Mouse (Mus musculus): ENCODE measurements around the gene Gm28305. TPM values are rescaled to one million over a fixed set of nuclear protein-coding genes. Genes with fewer than 3 reads are reported as not detected.
A peak's percentile ranks its signal among the peaks of the same experiment; 100 is the strongest.

The Gm28305 gene
- total RNA-seq (2012; rRNA removed) (not detected in 2 replicates), total RNA-seq (2014; rRNA removed) (not detected in 2 replicates), polyA plus RNA-seq (2012; ENCODE audit: insufficient read length, low read depth) (not detected in 2 replicates)

GRCm38 (mm10) chr9:104040362-104040761, at the start of gene Gm28305:
Gene Gm28305, plus strand, starts transcription at chr9:104040662.
- Histone ChIP-seq H3K9ac (ENCODE audit: insufficient read depth, low read depth) (no peak within 1 kb of the TSS), H3K27ac (ENCODE audit: insufficient read depth, low read depth) (no peak within 1 kb of the TSS), H3K36me3 (replicated peaks in 1 of 2; ENCODE audit: control insufficient read depth in 1 of 2, insufficient read depth in 1 of 2, low read length in 1 of 2) (peaks cover 0 to 7% of the 10 kb centered on the region in 2 experiments), H3K79me2 (replicated peaks; ENCODE audit: control insufficient read depth, extremely low read depth, insufficient read depth, poor library complexity, severe bottlenecking) (no peaks in the 10 kb centered on the region), H3K4me3 (replicated peaks in 1 of 3; ENCODE audit: low read depth in 2 of 3, low read length in 2 of 3, poor library complexity in 1 of 3) (no peak within 1 kb of the TSS), H3K9me3 (replicated peaks; ENCODE audit: low read length) (no peaks in the 10 kb centered on the region), H3K4me1 (ENCODE audit: control insufficient read depth in 1 of 2, insufficient read depth in 2 of 2) (no peaks in the 10 kb centered on the region), H3K4me2 (ENCODE audit: insufficient read depth, low read depth, poor library complexity, severe bottlenecking) (no peak within 1 kb of the TSS), H3K27me3 (replicated peaks) (no peaks in the 10 kb centered on the region)
- TF ChIP-seq POLR2A (IDR thresholded peaks at IDR 0.05; ENCODE audit: low read depth, low read length) (no peak), ZNF384 (IDR thresholded peaks at IDR 0.05; ENCODE audit: low read depth, low read length) (no peak), ZKSCAN1 (IDR thresholded peaks at IDR 0.05; ENCODE audit: borderline replicate concordance, low read depth, low read length) (no peak), MYC (IDR thresholded peaks at IDR 0.05; ENCODE audit: low read depth, low read length) (no peak), SIN3A (IDR thresholded peaks at IDR 0.05; ENCODE audit: low read length) (no peak), NELFE (IDR thresholded peaks at IDR 0.05; ENCODE audit: low read depth, low read length) (no peak), CHD1 (IDR thresholded peaks at IDR 0.05; ENCODE audit: low read depth, low read length) (no peak)
- dilution Hi-C loops (cut with MboI; ENCODE audit: extremely low pct_ligation_motif_present, extremely low pct_unique_long_range_greater_than_20kb, low sequenced_read_pairs) (no loop called here), in situ Hi-C loops (cut with MboI; ENCODE audit: low pct_ligation_motif_present, low pct_unique_long_range_greater_than_20kb, low sequenced_read_pairs) (no loop called here)
- DNase-seq (ENCODE audit: extremely low read depth): no peak

- no peak overlapping the region for H3K4me2 ChIP-seq (ENCODE audit: insufficient read depth, low read depth, poor library complexity, severe bottlenecking)
- H3K4me1 ChIP-seq (ENCODE audit: control insufficient read depth in 1 of 2, insufficient read depth in 2 of 2): no peaks in the 10 kb centered on the region; a peak in 1 of 4 replicates
- H3K79me2 ChIP-seq (replicated peaks; ENCODE audit: control insufficient read depth, extremely low read depth, insufficient read depth, poor library complexity, severe bottlenecking): no peaks in the 10 kb centered on the region
- no peak for TF ChIP-seq JUND (conservative IDR thresholded peaks at IDR 0.05; ENCODE audit: low read depth, low read length)
- peak in 1 of 2 experiments; percentile 81; a peak in 2 of 4 replicates for TF ChIP-seq CTCF (conservative IDR thresholded peaks at IDR 0.05 in 1 of 2, IDR thresholded peaks at IDR 0.05 in 1 of 2; ENCODE audit: low read depth in 2 of 2, low read length in 2 of 2)
- peak; percentile 78 for TF ChIP-seq SMC3 (IDR thresholded peaks at IDR 0.05; ENCODE audit: low read depth, low read length)
- no peak for TF ChIP-seq UBTF (IDR thresholded peaks at IDR 0.05; ENCODE audit: low read depth, low read length)
- peak; percentile 92 for TF ChIP-seq RAD21 (IDR thresholded peaks at IDR 0.05; ENCODE audit: low read depth, low read length)
- DNase-seq (ENCODE audit: extremely low read depth): peak; percentile 72
- dilution Hi-C loops (cut with MboI; ENCODE audit: extremely low pct_ligation_motif_present, extremely low pct_unique_long_range_greater_than_20kb, low sequenced_read_pairs): no loop called here
- no peaks in the 10 kb centered on the region for H3K9me3 ChIP-seq (replicated peaks; ENCODE audit: low read length)
- no peak overlapping the region for H3K27ac ChIP-seq (ENCODE audit: insufficient read depth, low read depth)
- no peak overlapping the region for H3K4me3 ChIP-seq (replicated peaks in 1 of 3; ENCODE audit: low read depth in 2 of 3, low read length in 2 of 3, poor library complexity in 1 of 3)
- H3K27me3 ChIP-seq (replicated peaks): peaks cover 19% of the 10 kb centered on the region
- in situ Hi-C loops (cut with MboI; ENCODE audit: low pct_ligation_motif_present, low pct_unique_long_range_greater_than_20kb, low sequenced_read_pairs): loop anchor here (5.0 to 10.0 kb wide), 2 partner anchors 242 to 369 kb away; no protein-coding TSS in a partner anchor
- H3K36me3 ChIP-seq (replicated peaks in 1 of 2; ENCODE audit: control insufficient read depth in 1 of 2, insufficient read depth in 1 of 2, low read length in 1 of 2): no peaks in the 10 kb centered on the region
- H3K9ac ChIP-seq (ENCODE audit: insufficient read depth, low read depth): no peak overlapping the region
Observed at GRCm38 (mm10) chr9:103996496-103996895, 44.0 kb upstream of the Gm28305 start.

GRCm38 (mm10) chr9:104000601-104001000, 39.9 kb upstream of the Gm28305 start:
- TF ChIP-seq MYC (IDR thresholded peaks at IDR 0.05; ENCODE audit: low read depth, low read length): no peak
- no peak for TF ChIP-seq EP300 (IDR thresholded peaks at IDR 0.05; ENCODE audit: low read length)
- no peak for TF ChIP-seq ELF1 (IDR thresholded peaks at IDR 0.05; ENCODE audit: low read depth, low read length)
- TF ChIP-seq CTCF (conservative IDR thresholded peaks at IDR 0.05 in 1 of 2, IDR thresholded peaks at IDR 0.05 in 1 of 2; ENCODE audit: low read depth in 2 of 2, low read length in 2 of 2): no peak
- no peak for TF ChIP-seq KAT2A (IDR thresholded peaks at IDR 0.05; ENCODE audit: insufficient replicate concordance, low read length)
- TF ChIP-seq ZMIZ1 (IDR thresholded peaks at IDR 0.05; ENCODE audit: low read depth, low read length): no peak
- no peak for TF ChIP-seq JUN (IDR thresholded peaks at IDR 0.05; ENCODE audit: insufficient read depth, low read depth, low read length)
- no peak for TF ChIP-seq SMC3 (IDR thresholded peaks at IDR 0.05; ENCODE audit: low read depth, low read length)
- no peak for TF ChIP-seq CHD2 (IDR thresholded peaks at IDR 0.05; ENCODE audit: low read length)
- no peak for TF ChIP-seq NRF1 (IDR thresholded peaks at IDR 0.05; ENCODE audit: low read depth, low read length)
- TF ChIP-seq MAX (IDR thresholded peaks at IDR 0.05; ENCODE audit: low read length): no peak
- no peak for TF ChIP-seq ZNF384 (IDR thresholded peaks at IDR 0.05; ENCODE audit: low read depth, low read length)
- TF ChIP-seq CHD1 (IDR thresholded peaks at IDR 0.05; ENCODE audit: low read depth, low read length): no peak
- no peak for TF ChIP-seq ZC3H11A (IDR thresholded peaks at IDR 0.05; ENCODE audit: low read depth, low read length)
- TF ChIP-seq GABPA (IDR thresholded peaks at IDR 0.05; ENCODE audit: insufficient replicate concordance, low read depth, low read length): no peak

More at GRCm38 (mm10) chr9:104000601-104001000, 39.9 kb upstream of the Gm28305 start:
- H3K79me2 ChIP-seq (replicated peaks; ENCODE audit: control insufficient read depth, extremely low read depth, insufficient read depth, poor library complexity, severe bottlenecking): no peaks in the 10 kb centered on the region
- dilution Hi-C loops (cut with MboI; ENCODE audit: extremely low pct_ligation_motif_present, extremely low pct_unique_long_range_greater_than_20kb, low sequenced_read_pairs) (no loop called here), in situ Hi-C loops (cut with MboI; ENCODE audit: low pct_ligation_motif_present, low pct_unique_long_range_greater_than_20kb, low sequenced_read_pairs) (loop anchor here (25.0 kb wide), 1 partner anchor 513 kb away; the partner anchor contains the start of gene Bfsp2)
- DNase-seq (ENCODE audit: extremely low read depth): no peak
- H3K4me2 ChIP-seq (ENCODE audit: insufficient read depth, low read depth, poor library complexity, severe bottlenecking): no peak overlapping the region
- H3K4me3 ChIP-seq (replicated peaks in 1 of 3; ENCODE audit: low read depth in 2 of 3, low read length in 2 of 3, poor library complexity in 1 of 3): no peak overlapping the region
- H3K9ac ChIP-seq (ENCODE audit: insufficient read depth, low read depth): no peak overlapping the region
- peaks cover 0 to 2% of the 10 kb centered on the region in 2 experiments for H3K36me3 ChIP-seq (replicated peaks in 1 of 2; ENCODE audit: control insufficient read depth in 1 of 2, insufficient read depth in 1 of 2, low read length in 1 of 2)
- H3K9me3 ChIP-seq (replicated peaks; ENCODE audit: low read length): no peaks in the 10 kb centered on the region
- no peak overlapping the region for H3K27ac ChIP-seq (ENCODE audit: insufficient read depth, low read depth)
- peaks cover 21% of the 10 kb centered on the region for H3K27me3 ChIP-seq (replicated peaks)
- peaks cover 3 to 7% of the 10 kb centered on the region in 2 experiments for H3K4me1 ChIP-seq (ENCODE audit: control insufficient read depth in 1 of 2, insufficient read depth in 2 of 2)
